Mouse (Mus musculus) cerebellum, adult (tissue): Measurements from ENCODE around the gene Sel1l.

Experiments used
- ATAC-seq: cut with Nextera tagmentation; 2 replicates; pipeline ENCODE4 v1.9.2; 2017; ENCODE audit warnings: mild to moderate bottlenecking, moderate library complexity, mixed read lengths; ENCODE audit not compliant: insufficient number of reproducible peaks, low FRiP score, low TSS enrichment

The Sel1l gene

DNA sequence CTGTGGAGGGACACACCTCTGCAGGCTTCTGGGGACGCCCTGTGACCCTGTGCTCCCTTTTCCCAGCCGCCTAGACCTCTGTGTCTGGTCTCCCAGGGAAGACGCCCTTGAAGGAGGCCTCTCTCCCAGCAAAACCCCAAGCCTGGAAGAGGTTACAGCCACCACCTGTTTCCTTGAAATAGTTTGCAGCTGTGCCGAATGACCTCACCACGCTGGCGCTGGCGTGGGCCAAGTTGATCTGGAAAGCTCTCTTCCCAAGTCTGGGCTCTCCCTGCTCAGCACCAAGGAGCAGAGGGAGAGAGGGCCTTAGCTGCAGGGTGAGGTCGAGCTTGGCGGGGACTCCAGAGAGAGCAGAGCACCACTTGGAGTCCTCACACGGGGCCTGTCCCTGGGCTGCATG, 62.6 kb downstream of the Sel1l start:
- no peak for ATAC-seq

DNA sequence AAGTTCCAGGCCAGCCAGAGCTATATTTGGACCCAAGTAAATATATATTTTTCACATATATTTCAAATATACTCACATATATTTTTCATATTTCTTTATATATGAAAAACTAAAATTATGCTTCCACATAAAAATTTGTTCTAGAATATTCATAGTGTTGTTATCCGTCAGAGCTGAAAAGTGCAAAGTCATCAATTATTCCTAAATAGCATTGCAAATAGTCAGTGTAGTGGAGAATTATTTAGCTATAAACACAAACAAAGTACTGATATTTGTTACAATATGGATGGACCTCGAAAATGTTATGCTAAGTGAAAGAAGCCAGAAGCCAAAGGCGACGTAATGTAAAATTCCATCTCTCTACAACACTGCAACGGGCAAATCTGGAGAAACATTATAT, 67.5 kb downstream of the Sel1l start:
- no peak for ATAC-seq

DNA sequence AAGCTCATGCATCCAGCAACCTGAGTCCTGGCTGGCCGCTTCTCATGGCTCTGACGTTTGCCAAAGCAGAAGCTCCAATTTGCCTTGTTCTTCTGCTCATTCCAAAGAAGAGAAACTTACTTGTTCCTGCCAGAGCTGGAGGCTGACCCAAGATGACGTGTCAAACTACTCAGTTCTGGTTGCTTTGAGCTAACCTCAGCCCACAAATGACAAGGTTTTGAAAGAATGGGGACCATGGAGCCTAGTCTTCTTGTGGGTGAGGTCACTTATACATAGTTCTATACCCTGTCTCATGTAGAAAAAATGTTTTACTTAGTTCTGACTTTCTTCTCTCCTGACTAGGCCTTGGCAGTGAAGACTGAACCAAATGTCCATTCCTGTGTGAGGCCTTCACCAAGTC, 68.4 kb downstream of the Sel1l start:
- ATAC-seq = no peak

DNA sequence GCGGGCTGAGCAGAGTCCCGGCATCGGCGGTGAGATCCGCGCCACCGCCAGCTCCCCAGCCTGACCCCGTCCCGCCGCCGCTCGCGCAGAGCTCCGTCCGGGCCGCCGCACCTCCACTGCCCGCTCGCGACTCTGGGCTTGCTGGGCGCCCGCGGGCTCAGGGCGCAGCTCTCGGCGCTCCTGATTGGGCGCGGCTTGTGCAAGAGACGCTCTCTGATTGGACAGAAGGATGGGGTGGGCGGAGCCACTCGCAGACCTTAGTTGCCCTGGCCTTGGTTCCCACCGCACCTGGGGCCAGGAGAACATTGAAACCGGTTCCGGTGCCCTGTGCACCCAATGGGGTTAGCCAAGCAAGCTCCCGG, 70.0 kb downstream of the Sel1l start:
- peak; percentile 82 for ATAC-seq

DNA sequence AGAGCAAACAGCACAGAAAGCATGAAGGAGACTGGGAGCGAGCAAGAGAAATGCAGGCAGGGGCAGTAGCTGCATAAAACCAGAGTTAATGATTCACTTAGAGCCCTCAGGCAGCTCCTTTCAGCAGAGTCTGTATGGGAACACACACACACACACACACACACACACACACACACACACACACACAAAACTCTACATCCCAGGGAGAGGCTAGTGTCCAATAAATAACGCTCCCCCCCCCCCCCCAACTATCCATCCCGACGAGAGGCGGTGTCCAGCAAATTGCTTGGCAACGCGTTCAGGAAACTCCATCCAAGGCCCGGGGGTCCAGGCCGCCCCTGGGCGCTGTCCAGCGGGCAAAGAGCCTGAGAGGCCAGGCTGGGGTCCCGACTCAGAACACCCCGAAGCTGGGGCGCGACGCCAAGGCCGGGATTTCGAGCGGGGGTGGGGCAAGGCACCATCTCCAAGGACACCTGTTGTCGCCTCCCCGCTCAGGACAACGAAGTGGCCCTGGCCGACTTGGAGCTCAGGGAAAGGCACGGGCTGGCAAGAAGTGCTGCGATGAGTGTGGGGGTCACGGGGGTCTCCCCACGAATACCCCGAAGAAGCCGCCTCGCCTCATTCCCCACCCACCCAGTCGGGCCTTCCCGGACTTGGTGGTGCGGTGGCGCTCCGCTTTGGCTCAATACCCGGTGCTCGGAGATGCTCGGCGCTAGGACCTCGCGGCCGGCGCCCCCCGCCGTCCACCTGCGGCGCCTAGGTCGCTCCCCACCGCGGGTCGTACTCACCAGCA, 70.5 kb downstream of the Sel1l start:
- no peak for ATAC-seq

DNA sequence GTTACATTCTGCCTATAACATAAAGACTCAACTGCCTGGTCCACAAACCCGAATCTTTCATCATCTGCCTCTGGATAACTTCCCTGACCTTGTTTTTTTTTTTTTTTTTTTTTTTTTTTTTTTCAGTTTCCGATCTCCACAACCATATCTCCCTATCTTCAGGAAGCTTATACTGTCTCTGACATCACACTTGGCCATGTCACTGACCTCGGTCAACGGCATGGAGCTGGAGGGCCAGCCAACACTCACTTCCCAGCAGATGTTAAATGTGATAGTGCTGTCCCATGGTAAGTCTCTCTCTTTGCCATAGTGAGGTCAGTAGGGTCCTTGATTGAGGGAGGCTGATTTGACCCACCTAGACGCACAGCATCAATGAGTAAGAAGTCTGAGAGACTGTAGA, 72.6 kb downstream of the Sel1l start:
- ATAC-seq = no peak

DNA sequence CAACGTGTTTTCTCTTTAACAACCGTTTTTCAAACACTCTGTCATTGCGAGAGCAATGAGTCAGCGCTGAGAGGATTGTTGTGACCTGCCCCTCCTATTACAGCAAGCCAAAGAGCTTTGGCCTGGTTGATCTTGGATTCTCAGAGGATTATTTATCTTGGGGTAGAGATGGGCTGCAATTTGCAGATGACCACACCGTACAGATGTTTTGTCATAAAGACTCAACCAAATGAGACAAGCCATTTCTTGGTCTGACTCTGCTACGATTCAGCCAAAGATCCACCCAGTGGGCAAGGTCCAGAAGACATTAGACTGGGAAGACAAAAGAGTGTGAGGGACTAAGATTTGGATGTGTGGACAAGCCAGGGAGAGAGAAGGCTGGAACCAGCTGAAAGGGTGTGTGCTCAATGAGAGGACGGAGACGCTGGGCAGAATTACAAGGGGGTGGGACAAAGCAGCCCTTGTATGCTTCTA, 74.1 kb downstream of the Sel1l start:
- no peak for ATAC-seq

DNA sequence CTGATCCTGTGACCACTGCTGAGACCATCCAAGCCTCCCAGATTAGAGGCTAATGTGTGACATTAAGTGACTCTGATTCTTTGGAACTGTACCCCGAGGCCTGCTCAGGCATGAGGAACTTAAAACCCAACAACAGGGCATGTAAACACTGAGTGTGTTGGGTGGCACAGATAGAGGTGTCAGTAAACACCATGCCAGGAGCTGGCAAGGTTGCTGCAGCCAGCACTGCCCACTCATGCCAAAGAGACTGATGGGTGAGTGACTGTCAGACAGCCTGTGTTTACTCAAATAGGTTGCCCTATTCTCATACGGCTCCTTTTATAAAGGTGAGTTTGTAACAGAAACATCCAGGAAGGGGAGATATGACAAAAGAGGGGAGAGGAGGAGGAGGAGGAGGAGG, 80.1 kb downstream of the Sel1l start:
- no peak for ATAC-seq

DNA sequence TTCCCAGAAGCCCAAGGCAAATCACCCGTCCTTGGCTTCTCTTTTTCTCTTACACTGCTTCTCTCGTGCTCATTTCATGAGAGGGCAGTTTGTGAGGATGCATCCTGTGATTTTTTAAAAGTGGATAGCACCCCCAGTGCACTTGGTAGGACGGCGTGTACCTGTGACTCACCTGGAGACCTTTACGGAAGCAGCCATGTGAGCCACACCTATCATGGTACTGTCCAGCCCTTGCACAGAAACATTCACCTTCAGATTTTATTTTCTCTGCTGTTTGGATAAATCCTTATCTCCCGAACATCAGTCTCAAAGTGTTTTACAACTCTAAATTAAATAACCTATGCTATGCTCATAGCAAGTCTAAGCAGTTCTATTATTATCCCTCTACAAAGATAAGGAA, 80.8 kb downstream of the Sel1l start:
- no peak for ATAC-seq

DNA sequence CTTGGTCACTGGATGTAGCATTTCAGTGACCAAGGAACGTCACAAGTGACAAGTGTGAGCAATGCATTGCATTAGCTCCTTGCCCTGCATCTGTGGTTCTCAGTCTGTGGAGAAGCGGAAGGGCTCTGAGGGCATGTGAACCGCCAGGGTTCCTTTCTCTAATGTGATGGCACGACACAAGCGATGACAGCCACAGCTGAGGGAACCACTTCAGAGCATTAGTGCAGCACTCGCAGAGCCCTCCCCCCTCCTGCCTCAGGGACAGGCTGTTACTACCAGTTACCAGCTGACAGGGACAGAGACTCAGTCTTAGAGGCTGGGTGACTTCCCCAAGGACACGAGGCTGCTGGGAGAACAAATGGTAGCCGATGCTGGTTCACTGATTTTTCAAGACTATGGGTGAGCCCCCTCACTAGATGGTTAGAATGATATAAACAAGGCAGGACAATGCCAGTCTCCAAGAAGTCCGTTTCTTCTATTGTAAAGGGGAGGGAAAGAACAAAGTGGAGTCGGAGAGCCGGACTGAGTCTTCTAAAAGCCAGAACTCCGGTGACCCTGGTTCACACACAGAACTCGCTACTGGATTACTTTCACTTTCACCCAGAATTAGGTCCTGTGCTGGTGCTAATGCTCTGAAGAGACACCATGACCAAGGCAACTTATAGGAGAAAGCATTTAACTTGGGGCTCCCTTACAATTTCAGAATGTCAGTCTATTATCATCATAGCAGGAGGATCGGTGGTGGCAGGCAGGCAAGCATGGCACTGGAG, 82.4 kb downstream of the Sel1l start:
- ATAC-seq = 0 out of 2 replicates have a peak, but pooled peaks have one; percentile 17

DNA sequence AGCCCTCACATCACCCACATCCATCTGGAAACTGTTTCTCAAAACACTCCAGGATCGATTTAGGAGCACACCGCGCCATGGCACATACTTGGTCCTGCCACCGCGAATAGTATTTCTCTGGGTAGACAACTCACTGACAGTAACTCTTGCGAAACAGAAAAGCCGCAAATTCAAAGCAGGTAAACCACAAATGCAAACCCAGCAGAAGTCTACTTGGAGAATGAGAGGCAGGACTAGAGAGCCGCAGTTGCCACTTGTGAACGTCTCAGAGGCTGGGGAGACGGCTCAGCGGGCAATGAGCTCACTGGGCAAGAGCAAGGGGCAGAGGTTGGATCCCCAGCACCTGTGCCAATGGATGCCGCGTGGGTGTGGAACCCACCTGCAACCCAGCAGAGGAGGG, 83.5 kb downstream of the Sel1l start:
- ATAC-seq = no peak

DNA sequence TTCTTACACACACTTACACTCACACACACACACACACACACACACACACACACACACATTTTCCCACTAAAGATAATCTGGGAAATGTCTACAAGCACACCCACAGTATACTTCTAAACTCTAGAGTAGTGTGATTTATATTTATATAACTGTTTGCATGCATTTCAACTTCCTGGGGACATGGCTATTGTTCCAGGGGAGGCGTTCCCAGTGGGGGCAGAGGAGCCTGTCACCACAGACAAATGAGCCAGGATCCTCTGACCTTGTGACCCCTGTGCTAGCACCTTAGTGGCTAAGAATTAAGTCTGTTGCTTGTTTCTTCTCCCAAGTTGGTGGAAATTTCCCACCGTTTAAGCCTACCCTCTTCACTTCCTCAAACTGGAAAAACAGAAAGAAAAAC, 83.9 kb downstream of the Sel1l start:
- ATAC-seq = no peak

DNA sequence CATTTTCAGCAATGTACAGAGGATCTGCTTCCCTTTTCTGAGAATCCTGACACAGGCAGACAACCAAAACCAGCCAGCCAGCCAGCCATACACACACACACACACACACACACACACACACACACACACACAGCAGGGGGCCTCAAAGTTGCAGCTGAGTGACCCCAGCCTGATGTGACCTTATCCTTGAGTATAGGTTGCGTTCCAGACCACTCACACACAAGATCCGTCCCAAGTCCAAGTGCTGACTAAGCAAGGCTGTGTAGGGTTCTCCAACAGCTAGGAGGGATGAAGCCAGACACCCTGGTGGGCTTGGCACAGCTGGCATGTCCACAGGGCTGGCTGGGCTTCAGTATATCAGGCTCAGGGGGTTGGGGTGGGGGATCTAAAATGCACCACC, 84.5 kb downstream of the Sel1l start:
- no peak for ATAC-seq

DNA sequence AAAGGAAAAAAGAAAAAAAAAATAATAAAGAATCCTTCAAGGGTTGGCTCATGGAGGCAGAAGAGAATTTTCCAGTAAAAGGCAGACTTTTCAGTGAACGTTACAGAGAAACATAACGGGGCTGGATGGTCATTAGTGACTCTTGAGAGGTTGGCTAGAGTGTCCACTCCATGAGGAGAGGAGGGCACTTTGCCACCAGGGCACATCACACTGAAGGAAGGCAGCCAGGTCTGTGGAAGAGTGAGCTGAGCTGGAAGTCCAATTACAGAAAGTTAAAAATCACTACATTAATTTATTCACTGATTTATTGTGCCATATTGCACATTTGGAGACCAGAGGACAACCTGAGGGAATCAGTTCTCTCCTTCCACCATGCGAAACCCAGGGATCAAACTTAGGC, 89.1 kb downstream of the Sel1l start:
- ATAC-seq = no peak

DNA sequence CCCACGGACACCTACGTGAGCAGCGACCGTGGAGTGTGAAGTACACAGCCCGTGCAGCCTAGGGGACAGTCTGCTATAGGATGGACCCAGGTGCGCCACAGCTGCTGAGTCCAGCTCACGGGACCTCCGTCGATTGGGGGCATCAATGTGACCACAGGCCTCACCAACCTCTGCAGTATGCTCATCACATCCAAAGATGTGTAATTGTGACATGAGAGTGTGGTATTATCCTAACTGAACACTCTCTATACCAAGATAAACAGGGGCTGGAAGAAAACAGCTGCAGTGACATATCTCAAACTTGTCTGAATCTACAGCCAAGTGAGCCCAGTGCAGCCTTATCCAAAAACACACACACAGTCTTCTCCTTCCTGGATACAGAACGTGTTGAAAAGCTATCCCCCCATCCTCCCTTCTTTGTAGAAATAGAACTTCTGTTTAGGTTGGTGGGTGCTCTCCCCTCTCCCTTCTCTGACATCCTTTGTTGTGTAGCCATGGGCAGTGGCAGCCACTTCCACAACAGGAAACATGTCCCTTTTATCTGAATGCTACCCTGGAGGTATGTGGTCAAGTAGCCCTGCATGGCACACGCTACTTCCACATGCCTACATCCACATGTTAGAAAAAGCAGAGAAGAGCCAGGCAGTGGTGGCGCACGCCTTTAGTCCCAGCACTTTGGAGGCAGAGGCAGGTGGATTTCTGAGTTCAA, 90.9 kb downstream of the Sel1l start:
- no peak for ATAC-seq

DNA sequence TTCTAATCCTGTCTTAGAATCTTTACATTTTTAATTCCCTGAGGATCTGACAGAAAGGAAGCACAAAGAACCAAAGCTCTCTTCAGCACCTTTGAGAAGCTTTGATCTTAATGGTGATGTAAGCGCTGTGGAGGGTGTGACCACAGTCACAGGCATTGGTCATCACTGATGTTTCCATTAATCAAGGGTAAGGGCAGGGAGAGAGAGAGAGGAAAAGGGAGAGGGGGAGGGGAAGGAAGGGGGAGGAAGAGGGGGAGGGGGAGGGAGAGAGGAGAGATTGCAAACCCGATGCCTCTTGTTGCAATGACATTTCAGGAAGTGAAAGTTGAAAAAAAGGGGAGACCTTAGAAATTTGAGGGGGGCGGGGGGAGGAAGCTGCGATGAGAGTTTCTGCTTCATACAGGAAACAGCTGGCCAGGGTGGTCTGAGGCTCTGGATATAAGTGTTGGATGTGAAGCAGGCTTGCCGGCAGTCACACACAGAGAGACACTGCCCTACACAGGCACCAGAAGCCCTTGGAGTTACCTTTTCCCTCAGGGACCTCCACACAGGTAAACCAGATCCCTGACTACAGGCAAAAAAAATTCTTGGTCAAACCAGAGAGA, 92.3 kb downstream of the Sel1l start:
- no peak for ATAC-seq
